Comparison of ENCODE assay signal across 8 mouse cellular contexts in the genomic region with DNA sequence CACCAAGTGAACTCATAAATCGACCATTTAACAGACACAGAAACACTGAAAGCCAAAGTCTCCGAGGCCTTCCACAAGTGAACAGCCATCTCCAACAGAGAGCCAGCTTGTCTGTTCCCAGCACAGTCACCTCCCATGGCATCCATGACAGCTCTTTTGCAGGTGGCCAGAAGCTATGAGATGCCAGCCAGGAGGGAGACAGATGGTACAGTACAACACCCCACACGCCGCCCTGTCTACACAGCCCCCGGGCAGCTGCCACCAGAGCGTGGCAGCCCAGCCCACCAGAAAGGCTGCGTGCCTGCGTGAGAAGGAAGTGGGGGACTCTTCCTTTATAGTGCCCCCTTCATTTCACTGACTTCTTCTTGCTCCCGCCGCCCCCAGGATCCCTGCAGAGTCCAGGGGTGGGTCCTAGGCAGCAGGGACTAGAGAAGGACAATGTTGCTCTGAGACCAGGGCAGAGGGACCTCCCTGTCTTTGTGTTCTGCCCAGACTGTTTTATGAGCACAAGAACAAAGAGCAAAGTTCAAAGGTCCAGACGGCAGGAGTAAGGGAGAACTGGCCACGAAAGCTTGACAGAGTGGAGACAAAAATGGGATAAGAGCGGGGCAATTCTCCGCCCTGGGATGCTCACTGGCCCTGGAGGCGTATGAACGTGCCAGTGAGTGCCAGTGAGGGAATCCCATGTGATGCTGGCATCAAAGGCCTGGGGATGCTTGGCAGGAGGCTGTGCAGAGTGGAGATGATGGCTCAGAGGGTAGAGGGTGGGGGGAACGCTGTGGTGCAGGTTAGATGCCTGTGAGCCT.
A peak's percentile ranks its signal among the peaks of the same experiment; 100 is the strongest.
DNase-seq lines count a peak whose midpoint lies in the region; ATAC-seq lines count a peak whose summit lies in the region.

No protein-coding gene starts in this region.

- peaks cover 21% of the 10 kb centered on the region for H3K4me1 ChIP-seq in hindbrain, embryonic 15.5 days (replicated peaks)

- intact Hi-C loops in left cerebral cortex, postnatal 14 days (cut with DNase I) = no loop called here
- intact Hi-C loops in gastrocnemius, postnatal 14 days (cut with DNase I; ENCODE audit: low total_unique reads) = no loop called here

- H3K9me3 ChIP-seq in hindbrain, embryonic 15.5 days = no peaks in the 10 kb centered on the region

- H3K4me2 ChIP-seq in hindbrain, embryonic 15.5 days = no peak overlapping the region

- peak; percentile 94 for DNase-seq in brain, adult 2 months (ENCODE audit: low read depth, low spot score)
- DNase-seq in cerebellum, postnatal 14 days = peak; percentile 74 to 75
- peak; percentile 69 for DNase-seq in left cerebral cortex, postnatal 14 days (ENCODE audit: low spot score in 2 of 2)
- DNase-seq in thymus, postnatal 0 days (ENCODE audit: low spot score) = peak; percentile 73
- no peak for DNase-seq in Muller cell, postnatal 12 days (ENCODE audit: inconsistent ontology term)
- DNase-seq in gastrocnemius, postnatal 14 days = no peak
- no peak for DNase-seq in adrenal gland, postnatal 14 days

- peak; percentile 66; the same call in 1 of the 2 replicates for ATAC-seq in hindbrain, embryonic 15.5 days (ENCODE audit: low FRiP score, low read depth)

- H3K27me3 ChIP-seq in hindbrain, embryonic 15.5 days = no peaks in the 10 kb centered on the region

- WGBS in hindbrain, embryonic 15.5 days = 30% methylated on average over 17 of the region's 17 CpGs

- no peak overlapping the region for H3K9ac ChIP-seq in hindbrain, embryonic 15.5 days

- peaks cover 3% of the 10 kb centered on the region; the same call in 1 of the 2 replicates for H3K36me3 ChIP-seq in hindbrain, embryonic 15.5 days

- no peak overlapping the region for H3K27ac ChIP-seq in hindbrain, embryonic 15.5 days (replicated peaks)

- H3K4me3 ChIP-seq in hindbrain, embryonic 15.5 days = no peak overlapping the region

Comparison
In these comparisons a context has a peak if more than half of its experiments do, and no peak if none do; other contexts are left out.
1. DNase-seq: peak in brain, adult 2 months (single experiment), cerebellum, postnatal 14 days (2 of 2), left cerebral cortex, postnatal 14 days (2 of 2) and thymus, postnatal 0 days (single experiment); none in Muller cell, postnatal 12 days (single experiment), gastrocnemius, postnatal 14 days (single experiment) and adrenal gland, postnatal 14 days (single experiment).